In the genomic region with DNA sequence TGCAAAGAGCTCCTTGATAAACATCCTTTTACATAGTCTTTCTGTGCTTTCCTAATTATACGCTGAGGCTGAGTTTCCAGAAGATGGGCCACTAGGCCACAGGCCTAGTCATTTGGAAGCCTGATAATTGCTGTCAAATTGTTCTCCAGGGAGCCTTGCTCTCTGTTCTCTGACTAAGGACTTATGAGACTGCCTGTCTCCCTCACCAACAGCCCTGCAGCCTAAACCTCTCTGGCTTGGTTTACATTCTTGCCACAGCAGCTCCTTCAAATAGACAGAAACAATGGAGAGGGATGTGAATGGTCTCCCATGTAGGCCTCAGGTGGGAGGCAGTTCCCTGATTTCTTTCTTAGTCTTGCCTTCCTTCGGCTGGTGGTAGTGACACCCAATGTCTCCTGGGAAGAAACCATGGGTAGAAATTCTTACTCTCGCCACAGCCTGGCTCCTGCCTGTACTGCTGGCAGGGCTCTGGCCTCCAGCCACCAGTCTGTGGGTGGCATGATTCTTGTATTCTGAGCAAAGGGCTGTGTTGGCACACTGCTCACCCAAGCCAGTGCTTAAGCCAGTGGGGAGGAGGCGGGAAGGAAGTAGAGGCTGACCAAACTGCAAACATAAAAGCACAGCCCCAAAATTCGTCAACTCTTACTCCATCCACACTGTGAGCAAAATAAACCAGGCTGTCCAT, we compare ENCODE assay signal across 8 mouse cellular contexts.
DNase-seq lines count a peak whose midpoint lies in the region; ATAC-seq lines count a peak whose summit lies in the region.
"Had no signal": no experiment of that assay in that cellular context is flagged by ENCODE, and none has a peak within 500 bp of the region (broad histone marks: within the 10 kb centered on the region; RNA-seq: fewer than 3 reads in every experiment).

No protein-coding gene starts in this region.

- H3K4me1 ChIP-seq in hindbrain, embryonic 12.5 days: no peaks in the 10 kb centered on the region

- H3K4me3 ChIP-seq in hindbrain, embryonic 12.5 days: no peak overlapping the region

- H3K27ac ChIP-seq in hindbrain, embryonic 12.5 days: no peak overlapping the region
- H3K27ac ChIP-seq: kidney, postnatal 0 days had no signal

- no peaks in the 10 kb centered on the region for H3K36me3 ChIP-seq in hindbrain, embryonic 12.5 days

- 76% methylated on average over 5 of the region's 5 CpGs for WGBS in hindbrain, embryonic 12.5 days

- no peaks in the 10 kb centered on the region for H3K9me3 ChIP-seq in hindbrain, embryonic 12.5 days (replicated peaks)

- peak; percentile 19 for DNase-seq in retina, postnatal 1 day
- DNase-seq in retina, embryonic 14.5 days (ENCODE audit: low spot score): no peak
- peak; percentile 83 for DNase-seq in cerebellum, adult 9-11 months
- no peak for DNase-seq in yolk sac, embryonic 10.5 days (ENCODE audit: low spot score)

- no peak overlapping the region for H3K4me2 ChIP-seq in hindbrain, embryonic 12.5 days (replicated peaks)

- peak; percentile 58; the same call in 1 of the 2 replicates for ATAC-seq in hindbrain, embryonic 12.5 days (ENCODE audit: low FRiP score)
- ATAC-seq in megakaryocyte, adult 5-6 weeks (ENCODE audit: poor library complexity, severe bottlenecking): peak; percentile 67
- no peak for ATAC-seq in erythroblast, adult 5-6 weeks (replicated peaks; ENCODE audit: low FRiP score, poor library complexity, severe bottlenecking)

- H3K27me3 ChIP-seq in hindbrain, embryonic 12.5 days: no peaks in the 10 kb centered on the region

- H3K9ac ChIP-seq in hindbrain, embryonic 12.5 days: no peak overlapping the region

Comparison
In these comparisons a context has a peak if more than half of its experiments do, and no peak if none do; other contexts are left out.
1. DNase-seq: peak in retina, postnatal 1 day (single experiment) and cerebellum, adult 9-11 months (single experiment); none in retina, embryonic 14.5 days (single experiment) and yolk sac, embryonic 10.5 days (single experiment).